Mouse (Mus musculus) lung, postnatal 0 days (tissue): ENCODE data around the gene Gadl1. TPM values are rescaled to one million over a fixed set of nuclear protein-coding genes. Genes with fewer than 3 reads are reported as not detected.

Experiments
- ATAC-seq: fragments of 200-750 bp; cut with Nextera tagmentation; 2 replicates; pipeline ENCODE4 v1.8.0; 2017; ENCODE audit warnings: moderate library complexity
- DNase-seq: peaks from one replicate; pipeline ENCODE4 v3.0.0-alpha.2; 2016; ENCODE audit warnings: low spot score
- H3K27ac ChIP-seq: fragments of 300-500 bp; sonication (generic); 2 replicates; pipeline ENCODE4 v1.5.1; 2014; ENCODE audit warnings: antibody characterized with exemption, mild to moderate bottlenecking, low read length, mixed read lengths
- H3K27me3 ChIP-seq: fragments of 300-500 bp; sonication (generic); replicated peaks from 2 replicates; pipeline ENCODE4 v1.6.1; 2014; ENCODE audit warnings: low read length, mixed read lengths; ENCODE audit not compliant: insufficient read depth
- H3K36me3 ChIP-seq: fragments of 300-500 bp; sonication (generic); 2 replicates; pipeline ENCODE4 v1.6.1; 2014; ENCODE audit warnings: low read length, mixed read lengths; ENCODE audit not compliant: insufficient read depth
- H3K4me1 ChIP-seq: fragments of 300-500 bp; sonication (generic); 2 replicates; pipeline ENCODE4 v1.6.1; 2014; ENCODE audit warnings: antibody characterized with exemption, low read depth, low read length, mixed read lengths; ENCODE audit not compliant: insufficient read depth
- H3K4me2 ChIP-seq: fragments of 300-500 bp; sonication (generic); replicated peaks from 2 replicates; pipeline ENCODE4 v1.6.1; 2014; ENCODE audit warnings: low read depth, mild to moderate bottlenecking, low read length, moderate library complexity, mixed read lengths
- H3K4me3 ChIP-seq: fragments of 300-500 bp; sonication (generic); 2 replicates; pipeline ENCODE4 v1.5.1; 2014; ENCODE audit warnings: low read depth, low read length
- H3K9ac ChIP-seq: fragments of 300-500 bp; sonication (generic); replicated peaks from 2 replicates; pipeline ENCODE4 v1.6.1; 2014; ENCODE audit warnings: low read depth, mild to moderate bottlenecking
- H3K9me3 ChIP-seq: fragments of 300-500 bp; sonication (generic); 2 replicates; pipeline ENCODE4 v1.6.1; 2016; ENCODE audit warnings: low read length, mixed read lengths
- CTCF ChIP-seq: IDR thresholded peaks from 2 replicates; pipeline ENCODE4 v1.5.1; 2016; ENCODE audit warnings: antibody characterized with exemption, mild to moderate bottlenecking
- EP300 ChIP-seq: IDR thresholded peaks from 2 replicates; pipeline ENCODE4 v1.6.1; 2016; ENCODE audit warnings: antibody characterized with exemption, mild to moderate bottlenecking, control low read depth
- WGBS: fragments of 180-500 bp; shearing (Covaris S2); extraction: QIAGEN DNeasy Blood & Tissue Kit; methylation state at CpG from one replicate; pipeline ENCODE4 v1.1.7; 2014; 5-methylcytosine and 5-hydroxymethylcytosine counted together
- polyA plus RNA-seq: library from polyadenylated mRNA; unstranded; fragments of >200 nt; fragmentation: Nextera tagmentation; extraction: Ambion mirVana; gene quantifications from 2 replicates; pipeline ENCODE4 v1.2.1, GENCODE M21; 2015

Gene Gadl1
- polyA plus RNA-seq, 1 experiment from 2014 or later, result 0.47 TPM

DNA sequence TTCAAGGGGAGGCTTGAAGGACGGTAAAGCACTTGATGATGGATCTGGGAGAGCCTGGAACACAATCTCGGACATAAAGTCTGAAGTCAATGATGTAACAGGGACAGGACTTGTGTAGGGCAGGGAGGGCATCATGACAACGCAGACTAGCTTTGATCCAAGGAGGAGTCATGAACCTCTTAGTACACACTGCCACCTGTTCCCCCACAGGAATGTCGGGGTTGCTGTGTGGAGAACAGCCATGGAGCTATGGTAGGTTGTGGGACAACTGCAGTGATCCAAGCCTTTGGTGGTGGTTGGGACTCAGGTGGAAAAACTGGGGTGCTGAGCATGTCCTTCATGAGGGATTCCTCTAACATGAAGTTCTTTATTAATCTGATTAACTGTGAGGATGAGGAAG, 23.5 kb downstream of the Gadl1 start:
- Histone ChIP-seq H3K36me3 (no peaks in the 10 kb centered on the region), H3K27ac (no peak overlapping the region), H3K4me3 (no peak overlapping the region), H3K27me3 (no peaks in the 10 kb centered on the region), H3K9me3 (no peaks in the 10 kb centered on the region), H3K4me1 (no peaks in the 10 kb centered on the region), H3K9ac (no peak overlapping the region), H3K4me2 (no peak overlapping the region)
- TF ChIP-seq CTCF, result no peak
- no peak for TF ChIP-seq EP300
- no peak for DNase-seq
- WGBS, result 81% methylated on average over 4 of the region's 4 CpGs
- ATAC-seq, result no peak

GRCm38 (mm10) chr9:115933243-115933964, 24.1 kb downstream of the Gadl1 start:
- TF ChIP-seq EP300 (no peak), CTCF (no peak)
- no peak for DNase-seq

GRCm38 (mm10) chr9:115934288-115934687, 25.0 kb downstream of the Gadl1 start:
- no peak for ATAC-seq
- Histone ChIP-seq H3K4me3 (no peak overlapping the region), H3K27ac (no peak overlapping the region), H3K4me2 (no peak overlapping the region), H3K9ac (no peak overlapping the region), H3K9me3 (no peaks in the 10 kb centered on the region), H3K27me3 (no peaks in the 10 kb centered on the region), H3K4me1 (no peaks in the 10 kb centered on the region), H3K36me3 (no peaks in the 10 kb centered on the region)
- no peak for DNase-seq
- TF ChIP-seq CTCF (no peak), EP300 (no peak)
- 83% methylated on average over 11 of the region's 11 CpGs for WGBS

More at GRCm38 (mm10) chr9:115933243-115933964, 24.1 kb downstream of the Gadl1 start:
- no peak overlapping the region for H3K4me3 ChIP-seq
- H3K4me2 ChIP-seq, result no peak overlapping the region
- H3K9ac ChIP-seq, result no peak overlapping the region
- no peaks in the 10 kb centered on the region for H3K9me3 ChIP-seq
- no peaks in the 10 kb centered on the region for H3K36me3 ChIP-seq
- no peak for ATAC-seq
- no peaks in the 10 kb centered on the region for H3K4me1 ChIP-seq
- H3K27ac ChIP-seq, result no peak overlapping the region
- 49% methylated on average over 7 of the region's 7 CpGs for WGBS
- no peaks in the 10 kb centered on the region for H3K27me3 ChIP-seq

DNA sequence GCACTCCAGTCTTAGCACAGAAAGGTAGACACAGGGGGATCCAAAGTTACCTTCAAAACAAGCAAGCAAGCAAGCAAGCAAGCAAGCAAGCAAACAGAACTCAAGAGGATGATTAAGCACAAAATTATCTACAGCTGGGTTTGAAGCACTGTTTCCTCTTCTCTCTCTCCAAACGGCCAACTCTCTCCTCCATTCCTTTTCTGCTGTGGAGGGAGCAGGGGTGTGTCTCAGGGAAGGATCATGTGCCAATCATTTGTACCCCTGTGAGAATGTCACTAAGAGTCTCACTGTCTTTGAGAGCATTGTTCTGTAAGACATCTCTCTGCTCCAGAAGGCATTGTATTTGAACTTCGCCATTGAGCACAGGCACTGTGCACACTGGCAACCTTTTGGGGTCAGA, 27.1 kb downstream of the Gadl1 start:
- H3K27me3 ChIP-seq, result no peaks in the 10 kb centered on the region
- H3K4me3 ChIP-seq, result no peak overlapping the region
- H3K9me3 ChIP-seq, result no peaks in the 10 kb centered on the region
- WGBS, result 55% methylated on average over 2 of the region's 2 CpGs
- no peak overlapping the region for H3K9ac ChIP-seq
- no peaks in the 10 kb centered on the region for H3K36me3 ChIP-seq
- H3K4me2 ChIP-seq, result no peak overlapping the region
- no peak overlapping the region for H3K27ac ChIP-seq
- DNase-seq, result no peak
- ATAC-seq, result no peak
- no peak for TF ChIP-seq EP300
- TF ChIP-seq CTCF, result no peak
- no peaks in the 10 kb centered on the region for H3K4me1 ChIP-seq

GRCm38 (mm10) chr9:115937915-115938314, 28.7 kb downstream of the Gadl1 start:
- WGBS, result 91% methylated on average over 5 of the region's 5 CpGs
- ATAC-seq, result no peak
- H3K4me1 ChIP-seq, result no peaks in the 10 kb centered on the region

GRCm38 (mm10) chr9:115939420-115939819, 30.2 kb downstream of the Gadl1 start:
- ATAC-seq (no peak), DNase-seq (no peak)
- Histone ChIP-seq H3K4me2 (no peak overlapping the region), H3K9me3 (no peaks in the 10 kb centered on the region), H3K27ac (no peak overlapping the region), H3K4me3 (no peak overlapping the region), H3K9ac (no peak overlapping the region), H3K4me1 (no peaks in the 10 kb centered on the region), H3K36me3 (no peaks in the 10 kb centered on the region), H3K27me3 (no peaks in the 10 kb centered on the region)
- TF ChIP-seq CTCF, result no peak
- no peak for TF ChIP-seq EP300
- WGBS, result 56% methylated on average over 3 of the region's 3 CpGs

More at GRCm38 (mm10) chr9:115937915-115938314, 28.7 kb downstream of the Gadl1 start:
- Histone ChIP-seq H3K9me3 (no peaks in the 10 kb centered on the region), H3K36me3 (no peaks in the 10 kb centered on the region), H3K27ac (no peak overlapping the region), H3K4me2 (no peak overlapping the region), H3K27me3 (no peaks in the 10 kb centered on the region), H3K9ac (no peak overlapping the region), H3K4me3 (no peak overlapping the region)
- no peak for TF ChIP-seq EP300
- no peak for TF ChIP-seq CTCF
- no peak for DNase-seq

DNA sequence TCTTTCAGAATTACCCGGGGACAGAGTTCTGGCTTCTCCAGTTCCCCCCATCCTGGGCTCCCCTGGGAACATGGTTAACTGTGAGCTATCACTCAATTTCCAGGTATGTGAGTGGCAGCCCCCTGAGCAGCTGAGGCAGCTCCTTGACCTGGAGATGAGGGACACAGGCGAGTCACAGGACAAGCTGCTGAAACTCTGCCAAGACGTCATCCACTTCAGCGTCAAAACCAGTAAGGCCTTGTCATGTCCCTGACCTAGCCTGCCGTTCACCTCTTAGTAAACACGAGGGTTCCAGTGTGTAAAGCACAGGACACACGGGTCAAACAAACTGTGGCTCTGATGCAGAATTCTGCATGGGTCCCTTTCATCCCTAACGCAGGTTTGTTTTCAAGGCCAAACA, 31.9 kb downstream of the Gadl1 start:
- ATAC-seq (no peak), DNase-seq (no peak)
- no peak overlapping the region for H3K4me2 ChIP-seq
- H3K36me3 ChIP-seq, result no peaks in the 10 kb centered on the region
- TF ChIP-seq CTCF (no peak), EP300 (no peak)
- no peaks in the 10 kb centered on the region for H3K9me3 ChIP-seq
- WGBS, result 21% methylated on average over 8 of the region's 8 CpGs
- H3K9ac ChIP-seq, result no peak overlapping the region
- no peak overlapping the region for H3K27ac ChIP-seq
- H3K27me3 ChIP-seq, result no peaks in the 10 kb centered on the region
- H3K4me3 ChIP-seq, result no peak overlapping the region
- no peaks in the 10 kb centered on the region for H3K4me1 ChIP-seq
